Mouse (Mus musculus) adrenal gland, adult 18-20 months (tissue): ENCODE measurements at regions not wholly inside any gene's neighbourhood (a gene's known extent, or its start where the extent isn't known, plus 50 kb on each side); places are given as distances from the start of the nearest gene placed in this dataset.

Experiments used
- DNase-seq, 2 experiments: peaks; one replicate each; pipeline ENCODE4 v3.0.0; 2021 to 2022; ENCODE audit warnings: low spot score in 2 of 2

GRCm38 (mm10) chr7:95810096-95810495 lies 360.9 kb upstream of the Tenm4 start:
- no peak for DNase-seq

- DNase-seq = no peak
These were observed 356.2 kb upstream of the Tenm4 start for GRCm38 (mm10) chr7:95814865-95815264.

GRCm38 (mm10) chr7:95823539-95823938 lies 347.5 kb upstream of the Tenm4 start:
- DNase-seq = no peak

- DNase-seq = no peak
These were observed 341.2 kb upstream of the Tenm4 start for GRCm38 (mm10) chr7:95829889-95830288.

- no peak for DNase-seq
These were observed 336.7 kb upstream of the Tenm4 start for GRCm38 (mm10) chr7:95834236-95834919.

- DNase-seq = no peak
These were observed 330.6 kb upstream of the Tenm4 start for GRCm38 (mm10) chr7:95840476-95840875.

GRCm38 (mm10) chr7:95849874-95850273 lies 321.2 kb upstream of the Tenm4 start:
- DNase-seq = no peak

GRCm38 (mm10) chr7:95852630-95853029 lies 318.4 kb upstream of the Tenm4 start:
- no peak for DNase-seq

GRCm38 (mm10) chr7:95853225-95853812 lies 317.7 kb upstream of the Tenm4 start:
- DNase-seq = peak; percentile 20 to 32

- no peak for DNase-seq
These were observed 312.8 kb upstream of the Tenm4 start for GRCm38 (mm10) chr7:95858247-95858646.

GRCm38 (mm10) chr7:95864233-95864632 lies 306.8 kb upstream of the Tenm4 start:
- no peak for DNase-seq

- DNase-seq = no peak
These were observed 305.8 kb upstream of the Tenm4 start for GRCm38 (mm10) chr7:95865270-95865669.

- no peak for DNase-seq
These were observed 302.3 kb upstream of the Tenm4 start for GRCm38 (mm10) chr7:95868753-95869152.

- DNase-seq = no peak
These were observed 290.3 kb upstream of the Tenm4 start for GRCm38 (mm10) chr7:95880576-95881267.

GRCm38 (mm10) chr7:95901524-95901923 lies 269.5 kb upstream of the Tenm4 start:
- DNase-seq = no peak

- no peak for DNase-seq
These were observed 256.5 kb upstream of the Tenm4 start for GRCm38 (mm10) chr7:95914406-95915080.

GRCm38 (mm10) chr7:95919932-95920331 lies 251.1 kb upstream of the Tenm4 start:
- no peak for DNase-seq

GRCm38 (mm10) chr7:95924805-95925204 lies 246.2 kb upstream of the Tenm4 start:
- DNase-seq = no peak

- no peak for DNase-seq
These were observed 244.7 kb upstream of the Tenm4 start for GRCm38 (mm10) chr7:95926119-95927039.

- no peak for DNase-seq
These were observed 234.4 kb upstream of the Tenm4 start for GRCm38 (mm10) chr7:95936599-95936998.

GRCm38 (mm10) chr7:95943420-95943819 lies 227.6 kb upstream of the Tenm4 start:
- no peak for DNase-seq
